Mouse (Mus musculus): ENCODE measurements around the gene Rnf151. TPM values are rescaled to one million over a fixed set of nuclear protein-coding genes. Genes with fewer than 3 reads are reported as not detected.
"Not testable (repeated sequence)": the region's sequence is repeated elsewhere in the genome, so short reads cannot be mapped to it uniquely, and the experiment has no call there.

The Rnf151 gene
- polyA plus RNA-seq, 1 experiment from 2014 or later, result 0.36 TPM

GRCm38 (mm10) chr17:24725637-24726390 lies 8.0 kb upstream of the Rnf151 start:
- DNase-seq (ENCODE audit: low spot score) (no peak), ATAC-seq (replicated peaks; ENCODE audit: low FRiP score) (no peak)
- Histone ChIP-seq H3K36me3 (ENCODE audit: control insufficient read depth, insufficient read depth, low read length) (peaks cover 3% of the 10 kb centered on the region), H3K4me1 (replicated peaks; ENCODE audit: control insufficient read depth, insufficient read depth, low read length) (peaks cover 13% of the 10 kb centered on the region), H3K27ac (ENCODE audit: low read depth, low read length) (no peak overlapping the region), H3K4me3 (ENCODE audit: low read depth, low read length) (no peak overlapping the region), H3K9ac (ENCODE audit: low read length) (no peak overlapping the region), H3K27me3 (ENCODE audit: control insufficient read depth, insufficient read depth, low read length) (no peaks in the 10 kb centered on the region), H3K9me3 (ENCODE audit: control insufficient read depth, low read length) (no peaks in the 10 kb centered on the region), H3K4me2 (ENCODE audit: low read depth, low read length, severe bottlenecking) (no peak overlapping the region)
- WGBS, result 80% methylated on average over 3 of the region's 3 CpGs

DNA sequence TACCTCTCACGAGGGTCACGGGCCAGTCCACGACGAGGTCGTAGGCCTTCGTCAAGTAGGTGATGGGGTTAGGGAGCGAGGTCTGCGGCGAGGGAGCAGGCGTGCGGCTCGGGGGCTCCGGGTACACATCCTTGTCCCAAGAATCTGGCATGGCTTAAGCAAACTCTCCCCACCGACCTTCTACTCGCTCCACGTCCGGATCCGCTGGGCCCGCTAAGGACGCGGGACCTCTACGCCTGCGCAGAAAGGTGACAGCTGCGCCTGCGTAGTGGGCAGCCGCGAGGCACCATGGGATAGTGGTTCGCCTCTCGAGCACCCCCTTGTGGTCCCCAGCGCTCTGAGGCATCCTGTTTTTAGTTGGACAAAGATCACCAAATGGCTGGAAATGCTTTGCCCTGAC lies 6.3 kb upstream of the Rnf151 start, which contains the start of gene Ndufb10:
Ndufb10 (minus strand) TSS at position 295 of the 400 bp plus-strand sequence.
- peak within 1 kb of the TSS; percentile 86 for H3K9ac ChIP-seq (ENCODE audit: low read length)
- WGBS, result 0% methylated on average over 30 of the region's 30 CpGs
- peak within 1 kb of the TSS; percentile 46; the same call in 1 of the 2 replicates for H3K27ac ChIP-seq (ENCODE audit: low read depth, low read length)
- H3K36me3 ChIP-seq (ENCODE audit: control insufficient read depth, insufficient read depth, low read length), result peaks cover 3% of the 10 kb centered on the region
- peak within 1 kb of the TSS; percentile 86 for H3K4me2 ChIP-seq (ENCODE audit: low read depth, low read length, severe bottlenecking)
- peaks cover 13% of the 10 kb centered on the region for H3K4me1 ChIP-seq (replicated peaks; ENCODE audit: control insufficient read depth, insufficient read depth, low read length)
- H3K9me3 ChIP-seq (ENCODE audit: control insufficient read depth, low read length), result no peaks in the 10 kb centered on the region
- no peaks in the 10 kb centered on the region for H3K27me3 ChIP-seq (ENCODE audit: control insufficient read depth, insufficient read depth, low read length)
- peak within 1 kb of the TSS; percentile 84 for H3K4me3 ChIP-seq (ENCODE audit: low read depth, low read length)
- DNase-seq (ENCODE audit: low spot score), result peak; percentile 98
- peak; percentile 71 for ATAC-seq (replicated peaks; ENCODE audit: low FRiP score)

GRCm38 (mm10) chr17:24723881-24724180 lies 6.0 kb upstream of the Rnf151 start:
- Histone ChIP-seq H3K36me3 (ENCODE audit: control insufficient read depth, insufficient read depth, low read length) (peaks cover 3% of the 10 kb centered on the region), H3K9ac (ENCODE audit: low read length) (peak overlapping the region; percentile 86), H3K4me3 (ENCODE audit: low read depth, low read length) (peak overlapping the region; percentile 84), H3K9me3 (ENCODE audit: control insufficient read depth, low read length) (no peaks in the 10 kb centered on the region), H3K27me3 (ENCODE audit: control insufficient read depth, insufficient read depth, low read length) (no peaks in the 10 kb centered on the region), H3K4me2 (ENCODE audit: low read depth, low read length, severe bottlenecking) (peak overlapping the region; percentile 86), H3K27ac (ENCODE audit: low read depth, low read length) (0 out of 2 replicates have a peak overlapping the region, but pooled peaks have one; percentile 31), H3K4me1 (replicated peaks; ENCODE audit: control insufficient read depth, insufficient read depth, low read length) (peaks cover 13% of the 10 kb centered on the region)
- DNase-seq (ENCODE audit: low spot score) (no peak), ATAC-seq (replicated peaks; ENCODE audit: low FRiP score) (no peak)
- WGBS, result 0% methylated on average over 15 of the region's 15 CpGs

DNA sequence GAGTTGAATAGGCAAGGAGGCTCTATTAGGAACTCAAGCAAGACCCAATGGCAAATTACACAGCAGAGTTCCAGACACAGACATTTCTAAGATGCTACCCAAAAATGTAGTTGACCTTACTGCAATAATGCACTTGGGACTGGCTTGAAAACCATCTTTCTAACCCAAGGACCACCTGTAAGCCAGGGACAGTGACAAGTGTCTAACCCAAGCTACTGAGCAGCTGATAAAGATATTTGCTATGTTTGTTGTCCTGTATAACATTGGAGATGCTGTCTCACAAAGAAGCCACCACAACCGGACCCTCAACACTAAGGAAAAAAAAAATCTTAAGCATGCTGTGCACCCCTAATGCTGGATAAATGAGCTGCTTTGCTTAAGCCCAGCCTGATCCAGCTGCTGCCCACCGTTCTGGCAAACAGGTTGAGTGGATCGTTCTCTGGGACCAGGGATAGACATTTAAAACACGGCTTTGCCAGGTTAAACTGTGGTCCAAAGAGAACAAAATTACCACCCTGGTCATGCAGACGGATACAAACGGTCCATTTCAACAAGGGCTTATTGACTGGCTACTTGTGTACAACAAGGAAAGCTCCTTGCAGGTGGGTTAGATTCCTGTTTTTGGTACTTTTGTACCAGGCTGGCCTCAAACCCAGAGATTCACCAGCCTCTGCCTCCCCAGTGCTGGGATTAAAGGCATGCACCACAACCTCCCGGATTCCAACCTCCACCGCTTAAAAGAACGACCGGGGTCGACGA lies 5.4 kb upstream of the Rnf151 start:
- peaks cover 3% of the 10 kb centered on the region for H3K36me3 ChIP-seq (ENCODE audit: control insufficient read depth, insufficient read depth, low read length)
- H3K27me3 ChIP-seq (ENCODE audit: control insufficient read depth, insufficient read depth, low read length), result no peaks in the 10 kb centered on the region
- H3K9ac ChIP-seq (ENCODE audit: low read length), result peak overlapping the region; percentile 86
- ATAC-seq (replicated peaks; ENCODE audit: low FRiP score) (no peak), DNase-seq (ENCODE audit: low spot score) (no peak)
- peaks cover 13% of the 10 kb centered on the region for H3K4me1 ChIP-seq (replicated peaks; ENCODE audit: control insufficient read depth, insufficient read depth, low read length)
- peak overlapping the region; percentile 46; the same call in 1 of the 2 replicates for H3K27ac ChIP-seq (ENCODE audit: low read depth, low read length)
- no peaks in the 10 kb centered on the region for H3K9me3 ChIP-seq (ENCODE audit: control insufficient read depth, low read length)
- H3K4me2 ChIP-seq (ENCODE audit: low read depth, low read length, severe bottlenecking), result peak overlapping the region; percentile 86
- 2% methylated on average over 12 of the region's 12 CpGs for WGBS
- H3K4me3 ChIP-seq (ENCODE audit: low read depth, low read length), result peak overlapping the region; percentile 84

GRCm38 (mm10) chr17:24722220-24722924 lies 4.5 kb upstream of the Rnf151 start:
- Histone ChIP-seq H3K27ac (ENCODE audit: low read depth, low read length) (no peak overlapping the region), H3K4me1 (replicated peaks; ENCODE audit: control insufficient read depth, insufficient read depth, low read length) (peaks cover 13% of the 10 kb centered on the region), H3K9ac (ENCODE audit: low read length) (peak overlapping the region; percentile 1; the same call in 1 of the 2 replicates), H3K4me2 (ENCODE audit: low read depth, low read length, severe bottlenecking) (peak overlapping the region; percentile 18; the same call in 1 of the 2 replicates), H3K36me3 (ENCODE audit: control insufficient read depth, insufficient read depth, low read length) (peaks cover 3% of the 10 kb centered on the region), H3K9me3 (ENCODE audit: control insufficient read depth, low read length) (no peaks in the 10 kb centered on the region), H3K27me3 (ENCODE audit: control insufficient read depth, insufficient read depth, low read length) (no peaks in the 10 kb centered on the region), H3K4me3 (ENCODE audit: low read depth, low read length) (0 out of 2 replicates have a peak overlapping the region, but pooled peaks have one; percentile 61)
- DNase-seq (ENCODE audit: low spot score), result peak; percentile 55
- 41% methylated on average over 13 of the region's 13 CpGs for WGBS
- ATAC-seq (replicated peaks; ENCODE audit: low FRiP score), result no peak

DNA sequence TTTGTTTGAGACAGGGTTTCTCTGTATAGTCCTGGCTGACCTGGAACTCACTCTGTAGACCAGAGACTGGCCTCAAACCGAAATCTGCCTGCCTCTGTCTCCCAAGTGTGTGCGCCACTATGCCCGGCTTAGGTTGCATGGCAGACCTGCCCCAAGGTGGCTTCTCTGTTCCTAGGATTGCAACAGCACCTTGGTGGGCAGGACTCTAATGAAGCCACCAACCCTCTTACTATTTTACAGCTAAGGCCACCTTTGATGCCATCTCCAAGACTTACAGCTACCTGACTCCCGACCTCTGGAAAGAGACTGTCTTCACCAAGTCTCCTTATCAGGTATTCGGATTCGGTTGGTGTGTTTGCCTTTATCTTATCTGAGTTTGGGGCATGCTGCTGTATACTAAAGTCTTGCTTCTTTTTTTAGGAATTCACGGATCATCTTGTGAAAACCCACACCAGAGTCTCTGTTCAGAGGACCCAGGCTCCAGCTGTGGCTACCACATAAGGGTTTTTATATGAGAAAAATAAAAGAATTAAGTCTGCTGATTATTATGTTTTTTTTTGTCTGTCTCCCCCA lies 3.6 kb upstream of the Rnf151 start:
- H3K36me3 ChIP-seq (ENCODE audit: control insufficient read depth, insufficient read depth, low read length); H3K27me3 ChIP-seq (ENCODE audit: control insufficient read depth, insufficient read depth, low read length); ATAC-seq (replicated peaks; ENCODE audit: low FRiP score); DNase-seq (ENCODE audit: low spot score); H3K27ac ChIP-seq (ENCODE audit: low read depth, low read length); H3K9me3 ChIP-seq (ENCODE audit: control insufficient read depth, low read length): not testable (repeated sequence)
- H3K4me2 ChIP-seq (ENCODE audit: low read depth, low read length, severe bottlenecking), result peak overlapping the region; percentile 50
- H3K9ac ChIP-seq (ENCODE audit: low read length), result peak overlapping the region; percentile 48
- peak overlapping the region; percentile 61 for H3K4me3 ChIP-seq (ENCODE audit: low read depth, low read length)
- 69% methylated on average over 7 of the region's 7 CpGs for WGBS
- H3K4me1 ChIP-seq (replicated peaks; ENCODE audit: control insufficient read depth, insufficient read depth, low read length), result peaks cover 13% of the 10 kb centered on the region

DNA sequence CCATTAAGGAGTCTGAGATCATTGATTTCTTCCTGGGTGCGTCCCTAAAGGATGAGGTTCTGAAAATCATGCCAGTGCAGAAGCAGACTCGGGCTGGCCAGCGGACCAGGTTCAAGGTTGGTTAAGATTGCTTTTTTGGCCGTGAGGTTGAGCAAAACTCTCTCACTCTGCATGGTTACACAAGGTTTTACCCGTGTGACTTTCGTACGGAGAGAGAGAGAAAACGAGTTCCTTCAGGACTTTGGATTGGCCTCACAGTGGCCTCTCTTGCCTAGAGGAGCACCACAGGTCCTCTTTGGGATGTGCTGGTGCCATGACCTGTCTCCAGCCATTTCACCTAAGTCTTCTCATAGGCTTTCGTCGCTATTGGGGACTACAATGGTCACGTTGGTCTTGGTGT lies 2.8 kb upstream of the Rnf151 start:
- WGBS, result 1% methylated on average over 11 of the region's 11 CpGs
- not testable (repeated sequence) for ATAC-seq (replicated peaks; ENCODE audit: low FRiP score)

More for the DNA sequence above, 2.8 kb upstream of the Rnf151 start:
- peak overlapping the region; percentile 61 for H3K4me3 ChIP-seq (ENCODE audit: low read depth, low read length)
- H3K9ac ChIP-seq (ENCODE audit: low read length), result peak overlapping the region; percentile 82
- H3K9me3 ChIP-seq (ENCODE audit: control insufficient read depth, low read length); H3K27me3 ChIP-seq (ENCODE audit: control insufficient read depth, insufficient read depth, low read length); H3K36me3 ChIP-seq (ENCODE audit: control insufficient read depth, insufficient read depth, low read length); DNase-seq (ENCODE audit: low spot score); H3K27ac ChIP-seq (ENCODE audit: low read depth, low read length): not testable (repeated sequence)
- H3K4me1 ChIP-seq (replicated peaks; ENCODE audit: control insufficient read depth, insufficient read depth, low read length), result peaks cover 13% of the 10 kb centered on the region
- peak overlapping the region; percentile 90 for H3K4me2 ChIP-seq (ENCODE audit: low read depth, low read length, severe bottlenecking)
